Mouse (Mus musculus) frontal cortex, postnatal 10 days (tissue): ENCODE measurements around the gene Krt32.

Source experiments
- DNase-seq, 2 experiments: peaks; one replicate each; pipeline ENCODE4 v3.0.0; 2022; ENCODE audit warnings: low spot score in 2 of 2, mixed read lengths in 1 of 2

Gene Krt32

DNA sequence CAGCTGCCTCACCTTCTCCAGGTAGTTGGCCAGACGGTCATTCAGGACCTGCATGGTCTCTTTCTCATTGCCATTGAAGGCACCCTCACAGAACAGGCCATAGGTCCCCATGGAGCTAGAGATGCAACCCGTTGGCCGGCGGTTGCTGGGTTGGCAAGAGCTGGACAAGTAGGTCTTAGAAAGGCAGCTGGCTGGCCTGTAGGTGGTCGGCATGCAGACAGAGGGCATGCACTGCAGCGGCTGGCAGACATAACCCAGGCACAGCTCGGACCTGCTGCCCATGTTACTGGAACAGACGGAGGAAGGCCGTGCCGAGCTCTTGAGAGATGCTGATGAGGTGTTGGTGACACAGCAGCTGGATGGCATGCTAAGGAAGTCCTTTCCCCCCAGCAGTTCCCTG is at the start of gene Krt32:
TSS of gene Krt32 (minus strand) at position 366 of the 400 bp plus-strand sequence.
- no peak for DNase-seq

DNA sequence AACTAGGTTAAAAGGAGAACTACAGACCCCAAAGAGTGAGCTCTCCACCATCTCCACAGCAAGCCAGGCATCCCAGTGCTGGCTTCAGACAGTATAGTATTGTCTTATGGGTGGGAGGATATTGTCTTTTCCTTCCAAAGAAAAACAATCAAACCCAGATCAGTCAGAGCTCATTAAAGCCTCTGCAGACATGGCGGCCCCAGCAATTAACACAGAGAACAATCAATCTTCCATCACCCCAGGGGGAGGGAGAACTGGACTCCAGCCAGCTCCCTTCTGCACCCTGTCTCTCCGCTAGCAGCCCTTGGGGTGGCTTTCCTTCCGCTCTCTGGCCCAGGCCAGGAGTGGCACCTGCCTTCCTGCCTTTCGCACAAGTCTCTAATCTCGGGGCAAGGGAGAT is 49.7 kb upstream of the Krt32 start:
- DNase-seq, result peak in 1 of 2 experiments; percentile 9

GRCm38 (mm10) chr11:100136559-100136958 is 48.5 kb upstream of the Krt32 start:
- no peak for DNase-seq

GRCm38 (mm10) chr11:100135731-100136130 is 47.7 kb upstream of the Krt32 start, which contains the start of gene Krt15:
Gene Krt15, minus strand, starts transcription at chr11:100135928.
- no peak for DNase-seq

DNA sequence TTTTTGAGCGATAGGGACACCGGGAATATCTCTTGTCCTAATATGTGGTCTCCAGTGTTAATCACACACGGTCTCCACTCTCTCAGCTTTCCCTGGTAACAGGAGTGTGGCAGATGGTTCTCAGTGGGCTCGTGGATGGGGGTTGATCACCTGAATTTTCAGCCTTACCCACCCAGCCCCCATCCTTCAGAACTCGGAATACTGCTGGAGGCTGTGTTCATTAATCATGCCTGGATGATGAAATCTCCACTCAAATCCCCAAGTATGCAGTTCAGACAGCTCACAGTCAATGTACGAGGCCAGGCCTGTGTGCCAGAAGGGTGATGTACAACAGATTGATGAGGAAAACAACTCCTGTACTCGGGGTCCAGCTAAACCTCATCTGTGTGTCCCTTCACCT is 36.9 kb upstream of the Krt32 start:
- DNase-seq, result no peak

DNA sequence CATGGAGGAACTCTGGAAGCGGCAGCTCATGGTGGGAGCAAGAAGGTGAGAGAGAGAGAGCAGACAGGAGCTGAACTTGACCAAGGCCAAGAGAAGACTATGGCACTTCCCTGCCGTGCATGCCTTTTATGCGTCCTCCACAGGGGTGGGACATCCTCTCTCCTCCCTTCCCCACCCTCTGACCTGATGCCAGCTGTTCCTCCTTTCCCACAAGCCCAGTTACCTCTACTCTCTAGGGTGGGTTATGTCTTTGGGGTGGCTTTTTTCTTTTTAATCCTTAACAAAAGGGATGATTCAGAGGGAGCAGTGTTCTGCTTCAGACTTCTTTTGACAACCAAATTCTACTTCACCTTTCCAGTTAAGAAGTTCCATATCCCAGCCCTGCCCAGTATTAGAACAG is 33.4 kb upstream of the Krt32 start, which contains the start of gene Krt13:
TSS of gene Krt13 (minus strand) at position 101 of the 400 bp plus-strand sequence.
- no peak for DNase-seq

DNA sequence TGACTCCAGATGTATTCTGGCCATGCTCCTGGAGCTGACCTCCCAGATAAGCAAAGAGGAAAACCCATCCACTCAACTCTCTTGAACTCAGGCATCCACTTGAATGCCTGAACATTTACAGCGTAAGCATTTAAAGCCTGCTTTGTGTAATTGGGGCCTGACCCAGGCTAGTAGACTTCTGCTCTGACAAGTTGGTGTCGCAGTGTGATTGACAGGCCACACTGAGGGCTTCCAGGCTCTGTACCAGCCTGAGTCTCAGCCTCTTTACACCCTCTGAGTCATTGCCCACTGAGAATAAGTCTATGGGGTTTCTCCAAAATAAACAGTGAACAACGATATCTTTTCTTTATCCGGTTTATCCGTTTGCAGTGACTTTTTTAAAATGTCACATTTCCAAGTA is 32.3 kb upstream of the Krt32 start:
- DNase-seq, result no peak

- no peak for DNase-seq
Observed at GRCm38 (mm10) chr11:100113742-100114029, 25.7 kb upstream of the Krt32 start.

GRCm38 (mm10) chr11:100112935-100113741 is 25.1 kb upstream of the Krt32 start:
- no peak for DNase-seq

GRCm38 (mm10) chr11:100105576-100106122 is 17.6 kb upstream of the Krt32 start, which contains the start of gene Krt36:
Gene Krt36, minus strand, starts transcription at chr11:100105626.
- DNase-seq, result no peak

- no peak for DNase-seq
Observed at GRCm38 (mm10) chr11:100102693-100103429, 14.8 kb upstream of the Krt32 start.

- no peak for DNase-seq
Observed at GRCm38 (mm10) chr11:100100391-100100790, 12.4 kb upstream of the Krt32 start.

DNA sequence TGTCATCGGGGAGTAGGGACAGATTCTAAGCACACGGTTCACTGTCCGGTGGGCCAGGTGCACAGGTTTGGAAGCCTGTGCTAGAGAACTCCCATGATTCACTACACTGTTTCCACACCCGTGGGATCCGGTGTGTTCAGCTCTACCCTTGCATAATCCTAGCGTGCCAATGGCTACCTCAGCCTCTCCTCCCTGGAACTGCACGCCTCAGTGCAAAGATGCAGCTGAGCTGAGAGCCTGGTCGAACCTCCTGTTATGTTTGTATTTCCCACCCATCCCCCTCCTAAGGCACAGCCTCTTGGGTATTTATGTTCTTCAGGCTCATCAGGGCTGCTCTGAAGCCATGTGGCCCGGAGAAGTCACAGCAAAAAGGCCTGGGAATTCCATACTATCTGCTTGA is 9.8 kb upstream of the Krt32 start:
- no peak for DNase-seq

- no peak for DNase-seq
Observed at GRCm38 (mm10) chr11:100096141-100096540, 8.1 kb upstream of the Krt32 start, which contains the start of gene Krt35. Gene Krt35, minus strand, starts transcription at chr11:100096241.

DNA sequence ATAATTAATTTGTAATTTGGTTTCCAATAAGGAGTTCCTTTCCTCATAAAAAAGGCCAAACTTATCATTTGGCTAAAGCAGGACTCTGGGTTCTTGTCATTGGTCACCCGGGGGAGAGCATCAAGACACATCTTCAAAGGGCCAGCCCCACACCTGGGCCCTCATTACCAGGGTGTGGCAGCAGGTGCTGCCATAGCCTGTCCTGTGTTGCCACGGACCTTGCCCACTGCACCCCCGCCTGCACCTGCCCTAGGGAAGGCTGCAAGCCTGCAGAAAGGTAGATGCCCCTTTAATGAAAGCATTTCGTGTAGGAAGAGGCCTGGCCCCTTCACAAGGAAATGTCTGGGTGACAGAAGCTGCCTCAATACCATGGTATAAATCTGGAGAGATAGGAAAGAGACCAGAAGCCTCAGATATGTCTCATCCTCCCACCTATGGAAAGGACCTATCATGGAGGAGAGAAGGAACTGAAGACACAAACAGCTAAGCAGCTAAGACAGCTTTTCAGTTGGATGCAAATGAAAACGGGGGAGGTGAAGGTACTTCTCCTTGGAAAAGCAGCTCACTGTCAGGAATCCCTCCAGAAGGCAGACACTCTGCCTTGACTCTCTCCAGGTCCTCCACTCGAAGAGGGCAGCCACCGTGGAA is 476 bp upstream of the Krt32 start:
- DNase-seq, result no peak

GRCm38 (mm10) chr11:100073873-100074272 is 14.2 kb downstream of the Krt32 start:
- no peak for DNase-seq

DNA sequence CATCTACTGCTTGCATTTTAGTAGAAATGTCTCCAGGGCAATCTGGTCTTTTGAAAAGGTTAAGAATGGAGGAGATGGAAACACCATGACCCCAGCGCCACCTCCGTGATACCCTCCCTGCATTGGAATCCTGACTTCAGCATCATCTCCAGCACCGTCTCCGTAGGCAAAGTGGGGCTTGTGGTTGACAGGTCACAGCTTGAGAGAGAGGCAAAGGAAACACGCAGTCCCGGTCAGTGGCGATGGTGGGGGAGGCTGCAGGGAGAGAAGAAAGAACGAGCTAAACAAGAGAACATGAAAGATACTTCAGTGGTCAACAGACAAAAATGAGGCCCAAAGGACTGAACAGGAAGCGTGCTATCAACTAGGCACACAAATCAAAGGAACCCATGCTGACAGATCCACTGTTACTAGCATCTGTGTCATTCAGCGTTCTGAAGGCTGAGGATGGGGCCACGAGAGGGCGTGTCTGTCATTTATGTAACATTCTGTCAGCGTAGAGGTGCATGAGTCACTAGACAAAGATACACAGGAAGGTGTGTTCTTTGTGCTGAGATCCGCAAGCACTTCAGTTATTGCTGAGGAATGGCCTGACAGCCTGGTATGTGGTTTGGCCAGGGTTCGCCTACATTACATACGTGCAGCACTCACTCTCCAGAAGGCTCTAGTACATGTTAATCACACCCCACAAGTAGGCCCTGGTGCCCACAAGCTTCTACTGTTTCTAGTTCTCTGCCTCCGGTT is 20.6 kb downstream of the Krt32 start:
- DNase-seq, result no peak

- no peak for DNase-seq
Observed at GRCm38 (mm10) chr11:100066236-100067010, 21.6 kb downstream of the Krt32 start.

- DNase-seq, result no peak
Observed at GRCm38 (mm10) chr11:100058875-100059274, 29.2 kb downstream of the Krt32 start.
